Mouse (Mus musculus) neural tube, embryonic 13.5 days (tissue): ENCODE measurements around the gene Btbd9. TPM values are rescaled to one million over a fixed set of nuclear protein-coding genes. Genes with fewer than 3 reads are reported as not detected.
A peak's percentile ranks its signal among the peaks of the same experiment; 100 is the strongest.

ENCODE experiments used
- ATAC-seq: fragments of 200-750 bp; cut with Nextera tagmentation; 2 replicates; pipeline ENCODE4 v1.8.0; 2017; ENCODE audit warnings: low read depth, mild to moderate bottlenecking, moderate TSS enrichment, moderate library complexity
- H3K27ac ChIP-seq: fragments of 300-500 bp; sonication (generic); replicated peaks from 2 replicates; pipeline ENCODE4 v1.5.1; 2015; ENCODE audit warnings: moderate library complexity, mild to moderate bottlenecking, inconsistent platforms
- H3K27me3 ChIP-seq: fragments of 300-500 bp; sonication (generic); 2 replicates; pipeline ENCODE4 v1.6.1; 2015; ENCODE audit warnings: mild to moderate bottlenecking, inconsistent platforms
- H3K36me3 ChIP-seq: fragments of 300-500 bp; sonication (generic); 2 replicates; pipeline ENCODE4 v1.6.1; 2015; ENCODE audit warnings: mild to moderate bottlenecking, inconsistent platforms
- H3K4me1 ChIP-seq: fragments of 300-500 bp; sonication (generic); replicated peaks from 2 replicates; pipeline ENCODE4 v1.6.1; 2015; ENCODE audit warnings: inconsistent platforms
- H3K4me2 ChIP-seq: fragments of 300-500 bp; sonication (generic); 2 replicates; pipeline ENCODE4 v1.6.1; 2015; ENCODE audit warnings: inconsistent platforms, mild to moderate bottlenecking, moderate library complexity
- H3K4me3 ChIP-seq: fragments of 300-500 bp; sonication (generic); 2 replicates; pipeline ENCODE4 v1.5.1; 2015; ENCODE audit warnings: mild to moderate bottlenecking, inconsistent platforms
- H3K9ac ChIP-seq: fragments of 300-500 bp; sonication (generic); 2 replicates; pipeline ENCODE4 v1.6.1; 2015; ENCODE audit warnings: moderate library complexity, mild to moderate bottlenecking, inconsistent platforms
- H3K9me3 ChIP-seq: fragments of 300-500 bp; sonication (generic); 2 replicates; pipeline ENCODE4 v1.6.1; 2016; ENCODE audit warnings: inconsistent platforms
- whole genome bisulfite sequencing: fragments of 180-500 bp; shearing (Covaris S2); methylation state at CpG from one replicate; pipeline ENCODE4 v1.1.7; 2015; 5-methylcytosine and 5-hydroxymethylcytosine counted together
- polyA plus RNA-seq: library from polyadenylated mRNA; unstranded; fragments of >200 nt; fragmentation: Nextera tagmentation; extraction: Ambion mirVana; gene quantifications from 2 replicates; pipeline ENCODE4 v1.2.1, GENCODE M21; 2015

Gene Btbd9
- polyA plus RNA-seq, 1 experiment from 2014 or later = 122 TPM

- no peak overlapping the region for H3K4me3 ChIP-seq
- no peak overlapping the region for H3K9ac ChIP-seq
- H3K36me3 ChIP-seq = 0 out of 2 replicates have a peak, but pooled peaks cover 4% of the 10 kb centered on the region
- no peak for ATAC-seq
- H3K4me2 ChIP-seq = no peak overlapping the region
- H3K27ac ChIP-seq = peak overlapping the region; percentile 23; the same call in 1 of the 2 replicates
- H3K9me3 ChIP-seq = no peaks in the 10 kb centered on the region
- 0 out of 2 replicates have a peak, but pooled peaks cover 6% of the 10 kb centered on the region for H3K4me1 ChIP-seq
- H3K27me3 ChIP-seq = no peaks in the 10 kb centered on the region
- WGBS = 67% methylated on average over 11 of the region's 11 CpGs
These were observed 306.9 kb downstream of the Btbd9 start for GRCm38 (mm10) chr17:30269136-30270063.

GRCm38 (mm10) chr17:30268456-30268855, 307.8 kb downstream of the Btbd9 start:
- no peaks in the 10 kb centered on the region for H3K36me3 ChIP-seq
- ATAC-seq = no peak
- no peak overlapping the region for H3K4me3 ChIP-seq
- H3K9ac ChIP-seq = no peak overlapping the region
- no peaks in the 10 kb centered on the region for H3K9me3 ChIP-seq
- no peak overlapping the region for H3K4me2 ChIP-seq
- no peaks in the 10 kb centered on the region for H3K27me3 ChIP-seq
- WGBS = 92% methylated on average over 8 of the region's 8 CpGs
- H3K27ac ChIP-seq = no peak overlapping the region
- peaks cover 11% of the 10 kb centered on the region for H3K4me1 ChIP-seq

GRCm38 (mm10) chr17:30267432-30267973, 308.8 kb downstream of the Btbd9 start:
- Histone ChIP-seq H3K4me3 (no peak overlapping the region), H3K27ac (no peak overlapping the region), H3K4me1 (peaks cover 20% of the 10 kb centered on the region), H3K9ac (no peak overlapping the region), H3K36me3 (no peaks in the 10 kb centered on the region), H3K4me2 (no peak overlapping the region), H3K9me3 (no peaks in the 10 kb centered on the region), H3K27me3 (no peaks in the 10 kb centered on the region)
- 78% methylated on average over 5 of the region's 5 CpGs for WGBS
- ATAC-seq = no peak

- 84% methylated on average over 2 of the region's 2 CpGs for WGBS
- ATAC-seq = no peak
- peak overlapping the region; percentile 75 for H3K27ac ChIP-seq
These were observed 312.8 kb downstream of the Btbd9 start for GRCm38 (mm10) chr17:30263535-30263934.

GRCm38 (mm10) chr17:30262943-30263342, 313.3 kb downstream of the Btbd9 start:
- Histone ChIP-seq H3K9ac (no peak overlapping the region), H3K4me1 (peaks cover 57% of the 10 kb centered on the region), H3K9me3 (no peaks in the 10 kb centered on the region), H3K4me3 (no peak overlapping the region), H3K36me3 (no peaks in the 10 kb centered on the region), H3K27ac (peak overlapping the region; percentile 75), H3K27me3 (no peaks in the 10 kb centered on the region), H3K4me2 (no peak overlapping the region)
- ATAC-seq = no peak
- WGBS = 48% methylated on average over 6 of the region's 6 CpGs

More at GRCm38 (mm10) chr17:30263535-30263934, 312.8 kb downstream of the Btbd9 start:
- peaks cover 52% of the 10 kb centered on the region for H3K4me1 ChIP-seq
- no peaks in the 10 kb centered on the region for H3K9me3 ChIP-seq
- H3K36me3 ChIP-seq = no peaks in the 10 kb centered on the region
- H3K4me2 ChIP-seq = no peak overlapping the region
- H3K27me3 ChIP-seq = no peaks in the 10 kb centered on the region
- H3K9ac ChIP-seq = no peak overlapping the region
- H3K4me3 ChIP-seq = no peak overlapping the region

GRCm38 (mm10) chr17:30262440-30262839, 313.8 kb downstream of the Btbd9 start:
- Histone ChIP-seq H3K4me1 (peaks cover 62% of the 10 kb centered on the region), H3K27ac (peak overlapping the region; percentile 75), H3K4me2 (no peak overlapping the region), H3K36me3 (no peaks in the 10 kb centered on the region), H3K4me3 (no peak overlapping the region), H3K27me3 (no peaks in the 10 kb centered on the region), H3K9me3 (no peaks in the 10 kb centered on the region), H3K9ac (0 out of 2 replicates have a peak overlapping the region, but pooled peaks have one; percentile 26)
- WGBS = 46% methylated on average over 4 of the region's 4 CpGs
- no peak for ATAC-seq

GRCm38 (mm10) chr17:30261983-30262340, 314.3 kb downstream of the Btbd9 start:
- peaks cover 64% of the 10 kb centered on the region for H3K4me1 ChIP-seq
- peak overlapping the region; percentile 63 for H3K27ac ChIP-seq
- H3K36me3 ChIP-seq = no peaks in the 10 kb centered on the region
- no peak overlapping the region for H3K4me2 ChIP-seq
- no peaks in the 10 kb centered on the region for H3K9me3 ChIP-seq
- H3K4me3 ChIP-seq = no peak overlapping the region
- peak; percentile 21; the same call in 1 of the 2 replicates for ATAC-seq
- 68% methylated on average over 3 of the region's 3 CpGs for WGBS
- H3K27me3 ChIP-seq = no peaks in the 10 kb centered on the region
- H3K9ac ChIP-seq = no peak overlapping the region

GRCm38 (mm10) chr17:30261307-30261982, 314.8 kb downstream of the Btbd9 start:
- H3K4me1 ChIP-seq = peaks cover 68% of the 10 kb centered on the region

GRCm38 (mm10) chr17:30260641-30261306, 315.5 kb downstream of the Btbd9 start:
- Histone ChIP-seq H3K4me2 (no peak overlapping the region), H3K4me3 (no peak overlapping the region), H3K27ac (0 out of 2 replicates have a peak overlapping the region, but pooled peaks have one; percentile 19), H3K9me3 (no peaks in the 10 kb centered on the region), H3K27me3 (no peaks in the 10 kb centered on the region), H3K4me1 (peaks cover 75% of the 10 kb centered on the region), H3K36me3 (no peaks in the 10 kb centered on the region), H3K9ac (no peak overlapping the region)
- WGBS = 37% methylated on average over 6 of the region's 6 CpGs
- ATAC-seq = no peak

More at GRCm38 (mm10) chr17:30261307-30261982, 314.8 kb downstream of the Btbd9 start:
- Histone ChIP-seq H3K9ac (no peak overlapping the region), H3K4me3 (no peak overlapping the region), H3K27ac (peak overlapping the region; percentile 63), H3K9me3 (no peaks in the 10 kb centered on the region), H3K36me3 (no peaks in the 10 kb centered on the region), H3K4me2 (no peak overlapping the region), H3K27me3 (no peaks in the 10 kb centered on the region)
- ATAC-seq = no peak
- 61% methylated on average over 10 of the region's 10 CpGs for WGBS

GRCm38 (mm10) chr17:30259938-30260337, 316.4 kb downstream of the Btbd9 start:
- no peaks in the 10 kb centered on the region for H3K27me3 ChIP-seq
- no peak overlapping the region for H3K9ac ChIP-seq
- H3K36me3 ChIP-seq = no peaks in the 10 kb centered on the region
- H3K4me2 ChIP-seq = no peak overlapping the region
- peaks cover 81% of the 10 kb centered on the region for H3K4me1 ChIP-seq
- 58% methylated on average over 6 of the region's 6 CpGs for WGBS
- H3K9me3 ChIP-seq = no peaks in the 10 kb centered on the region
- no peak for ATAC-seq
- H3K4me3 ChIP-seq = no peak overlapping the region
- H3K27ac ChIP-seq = no peak overlapping the region

- no peak overlapping the region for H3K27ac ChIP-seq
- H3K4me2 ChIP-seq = no peak overlapping the region
- no peaks in the 10 kb centered on the region for H3K9me3 ChIP-seq
- no peak overlapping the region for H3K4me3 ChIP-seq
- H3K9ac ChIP-seq = no peak overlapping the region; the same call in 1 of the 2 replicates
- 67% methylated on average over 4 of the region's 4 CpGs for WGBS
- H3K27me3 ChIP-seq = no peaks in the 10 kb centered on the region
- no peak for ATAC-seq
- no peaks in the 10 kb centered on the region for H3K36me3 ChIP-seq
- H3K4me1 ChIP-seq = peaks cover 91% of the 10 kb centered on the region
These were observed 317.8 kb downstream of the Btbd9 start for GRCm38 (mm10) chr17:30258480-30258879.
